Mouse (Mus musculus) bone marrow macrophage, adult 2 months (primary cell): ENCODE results near the gene Siah2. TPM values are rescaled to one million over a fixed set of nuclear protein-coding genes. Genes with fewer than 3 reads are reported as not detected.

Experiments
- H3K27ac ChIP-seq: 2 replicates; pipeline ENCODE4 v1.5.1; 2012; ENCODE audit warnings: low read depth, low read length; ENCODE audit not compliant: insufficient read depth
- H3K4me1 ChIP-seq: 2 replicates; pipeline ENCODE4 v1.6.1; 2012; ENCODE audit warnings: low read length; ENCODE audit not compliant: control insufficient read depth, insufficient read depth
- H3K4me3 ChIP-seq: 2 replicates; pipeline ENCODE4 v1.5.1; 2012; ENCODE audit warnings: mild to moderate bottlenecking, low read length, moderate library complexity; ENCODE audit not compliant: insufficient read depth
- CTCF ChIP-seq: IDR thresholded peaks from 2 replicates; pipeline ENCODE4 v1.5.1; 2012; ENCODE audit warnings: low read depth, mild to moderate bottlenecking, low read length, moderate library complexity
- POLR2A ChIP-seq: IDR thresholded peaks from 2 replicates; pipeline ENCODE4 v1.6.1; 2012; ENCODE audit warnings: mild to moderate bottlenecking, low read depth, low read length, borderline replicate concordance
- polyA plus RNA-seq: library from polyadenylated mRNA; stranded (reverse); fragments of >200 nt; gene quantifications from 2 replicates; pipeline ENCODE4 v1.2.4, GENCODE M21; 2012; ENCODE audit not compliant: missing spikeins, insufficient read depth, insufficient read length

Siah2 gene
- polyA plus RNA-seq, 1 experiment, result 13.8 TPM

DNA sequence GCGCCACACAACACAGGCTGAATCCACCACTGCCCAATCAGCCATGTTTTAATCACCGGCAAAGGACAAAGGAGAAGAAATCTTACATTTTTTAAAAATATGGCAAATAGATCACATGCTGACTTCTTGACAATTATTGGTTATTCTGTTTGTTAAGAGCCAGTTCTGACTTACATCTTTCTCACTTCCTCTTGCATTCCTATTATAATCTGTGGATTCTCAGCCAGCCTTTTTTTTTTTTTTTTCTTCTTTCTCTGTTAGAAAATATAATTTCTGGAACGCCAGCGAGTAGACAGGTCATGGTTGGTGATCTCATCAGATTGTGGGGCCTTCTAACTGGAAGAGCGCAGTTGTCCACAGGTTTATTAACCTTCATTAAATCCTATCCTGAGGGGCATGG lies 18.9 kb downstream of the Siah2 start:
- no peak overlapping the region for H3K4me3 ChIP-seq
- TF ChIP-seq POLR2A, result no peak
- no peak for TF ChIP-seq CTCF
- peaks cover 23% of the 10 kb centered on the region for H3K4me1 ChIP-seq
- no peak overlapping the region for H3K27ac ChIP-seq

GRCm38 (mm10) chr3:58672481-58673183 lies 19.6 kb downstream of the Siah2 start:
- H3K27ac ChIP-seq, result peak overlapping the region; percentile 29
- no peak for TF ChIP-seq POLR2A
- TF ChIP-seq CTCF, result no peak
- no peak overlapping the region for H3K4me3 ChIP-seq
- H3K4me1 ChIP-seq, result peaks cover 23% of the 10 kb centered on the region

GRCm38 (mm10) chr3:58671616-58672250 lies 20.5 kb downstream of the Siah2 start:
- Histone ChIP-seq H3K27ac (peak overlapping the region; percentile 31), H3K4me3 (no peak overlapping the region), H3K4me1 (peaks cover 23% of the 10 kb centered on the region)
- TF ChIP-seq POLR2A (no peak), CTCF (no peak)

DNA sequence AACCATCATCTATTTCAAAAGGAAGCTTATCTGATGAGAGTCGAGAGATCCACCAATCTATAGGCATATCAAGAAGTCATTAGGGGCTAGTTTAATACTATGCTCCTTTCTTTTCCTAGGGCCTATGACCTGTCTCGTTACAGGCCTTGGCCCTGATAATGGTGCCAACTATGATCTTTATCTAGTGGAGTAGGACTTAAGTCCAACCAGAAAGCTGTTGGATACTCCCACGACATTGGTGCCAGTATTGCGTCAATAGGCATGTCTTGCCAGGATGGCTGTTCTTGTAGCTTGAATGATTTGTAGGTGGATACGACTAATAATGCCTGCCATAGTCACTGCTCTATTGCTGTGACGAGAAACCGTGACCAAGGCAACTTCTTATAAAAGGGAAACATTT lies 28.2 kb downstream of the Siah2 start:
- H3K4me3 ChIP-seq, result no peak overlapping the region
- no peak overlapping the region for H3K27ac ChIP-seq
- no peaks in the 10 kb centered on the region for H3K4me1 ChIP-seq
- TF ChIP-seq CTCF (no peak), POLR2A (no peak)

DNA sequence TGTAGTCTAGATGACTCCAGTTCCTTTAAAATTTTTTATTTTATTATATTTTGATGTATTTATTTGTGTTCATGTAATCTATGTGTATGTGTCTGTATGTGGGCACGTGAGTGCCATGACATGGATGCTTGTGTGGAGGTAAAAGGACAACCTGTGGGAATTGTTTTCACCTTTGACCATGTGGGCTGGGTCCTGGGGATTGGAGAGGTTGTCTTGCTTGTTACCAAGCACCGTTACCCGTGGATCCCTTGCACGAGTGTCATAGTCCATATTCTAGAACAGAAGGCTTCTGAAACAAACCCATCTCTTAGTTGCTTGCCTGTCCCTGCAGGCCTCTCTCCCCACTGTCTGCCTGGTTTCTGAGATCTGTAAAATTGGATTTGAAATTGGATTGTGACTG lies 31.6 kb downstream of the Siah2 start:
- H3K4me3 ChIP-seq, result no peak overlapping the region
- H3K4me1 ChIP-seq, result no peaks in the 10 kb centered on the region
- no peak overlapping the region for H3K27ac ChIP-seq
- TF ChIP-seq POLR2A, result no peak
- TF ChIP-seq CTCF, result no peak

DNA sequence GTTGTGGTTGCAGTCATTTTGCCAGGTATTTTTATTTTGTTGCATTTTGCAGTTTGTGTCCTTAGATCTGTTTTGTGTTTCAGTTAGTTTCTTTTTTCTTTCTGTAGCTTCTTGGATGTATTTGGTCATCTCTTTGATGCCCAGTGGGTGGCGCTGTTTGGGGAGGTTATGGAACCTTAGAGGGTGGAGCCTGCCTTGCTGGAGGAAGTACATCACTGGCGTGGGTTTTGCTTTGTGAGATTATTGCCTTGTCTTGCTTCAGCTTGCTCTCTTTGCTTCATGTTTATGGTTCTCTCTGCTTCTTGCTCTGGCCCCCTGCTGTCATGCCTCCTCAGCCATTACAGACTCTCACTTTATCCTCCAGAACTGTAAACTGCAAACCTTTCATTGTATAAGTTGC lies 34.8 kb downstream of the Siah2 start:
- Histone ChIP-seq H3K27ac (no peak overlapping the region), H3K4me3 (no peak overlapping the region), H3K4me1 (no peaks in the 10 kb centered on the region)
- no peak for TF ChIP-seq POLR2A
- peak; percentile 75 for TF ChIP-seq CTCF

DNA sequence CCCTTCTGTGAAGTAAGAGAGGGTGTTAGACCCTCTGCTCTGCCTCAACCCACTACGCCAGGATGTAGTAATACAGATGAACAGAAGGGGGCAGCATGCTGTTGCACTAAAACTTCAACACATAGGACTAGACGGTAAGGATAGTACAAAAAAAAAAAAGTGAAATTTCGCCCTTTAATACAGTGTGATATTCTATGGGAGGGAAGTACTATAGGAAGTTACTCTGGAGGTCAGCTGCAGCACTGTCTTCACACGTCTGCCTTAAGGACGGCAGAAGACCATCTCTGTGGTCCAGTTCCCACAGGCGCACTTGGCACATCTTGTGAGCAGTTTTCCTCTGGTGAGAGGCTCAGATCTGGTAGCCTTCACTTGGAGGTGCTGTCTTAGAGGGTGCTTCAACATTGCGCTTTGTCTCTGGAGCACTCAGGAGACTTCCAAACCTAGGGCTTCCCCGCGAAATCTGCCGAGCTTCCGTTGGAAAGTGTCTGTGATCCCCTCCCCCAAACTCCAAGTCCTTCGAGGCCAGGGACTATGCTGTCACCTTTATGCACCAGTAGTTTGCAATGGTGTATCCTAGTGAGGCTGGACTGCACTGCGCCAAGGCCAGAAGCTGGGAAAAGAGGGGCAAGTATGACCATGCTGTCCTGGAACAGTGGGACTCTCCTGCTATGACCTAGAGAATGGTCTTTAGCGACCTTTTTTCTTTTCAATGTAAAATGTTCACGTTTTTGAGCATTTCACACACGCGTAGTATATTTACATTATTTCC lies 36.7 kb downstream of the Siah2 start:
- no peak overlapping the region for H3K4me3 ChIP-seq

GRCm38 (mm10) chr3:58653907-58654306 lies 38.3 kb downstream of the Siah2 start:
- Histone ChIP-seq H3K4me1 (no peaks in the 10 kb centered on the region), H3K4me3 (no peak overlapping the region), H3K27ac (no peak overlapping the region)
- TF ChIP-seq CTCF, result no peak
- TF ChIP-seq POLR2A, result no peak

More for the DNA sequence above, 36.7 kb downstream of the Siah2 start:
- TF ChIP-seq POLR2A, result no peak
- TF ChIP-seq CTCF, result no peak
- Histone ChIP-seq H3K4me1 (no peaks in the 10 kb centered on the region), H3K27ac (no peak overlapping the region)

- H3K27ac ChIP-seq, result no peak overlapping the region
- H3K4me3 ChIP-seq, result no peak overlapping the region
- no peak for TF ChIP-seq POLR2A
- no peaks in the 10 kb centered on the region for H3K4me1 ChIP-seq
Observed at GRCm38 (mm10) chr3:58650328-58650727, 41.9 kb downstream of the Siah2 start.

- Histone ChIP-seq H3K4me1 (no peaks in the 10 kb centered on the region), H3K27ac (no peak overlapping the region), H3K4me3 (no peak overlapping the region)
- TF ChIP-seq POLR2A (no peak), CTCF (no peak)
Observed at GRCm38 (mm10) chr3:58647179-58647578, 45.0 kb downstream of the Siah2 start.

- no peak overlapping the region for H3K4me3 ChIP-seq
- no peaks in the 10 kb centered on the region for H3K4me1 ChIP-seq
- no peak for TF ChIP-seq CTCF
- no peak for TF ChIP-seq POLR2A
- H3K27ac ChIP-seq, result no peak overlapping the region
Observed at GRCm38 (mm10) chr3:58646180-58646579, 46.0 kb downstream of the Siah2 start.
